Mouse (Mus musculus) small intestine, adult 2 months (tissue): ENCODE results near the gene Bsph2. TPM values are rescaled to one million over a fixed set of nuclear protein-coding genes. Genes with fewer than 3 reads are reported as not detected.

Experiments
- H3K27ac ChIP-seq: fragments of 200-500 bp; 2 replicates; pipeline ENCODE4 v1.5.1; 2012; ENCODE audit warnings: low read depth, low read length, control low read depth, inconsistent platforms; ENCODE audit not compliant: insufficient read depth
- H3K27me3 ChIP-seq: fragments of 200-500 bp; 2 replicates; pipeline ENCODE4 v1.6.1; 2012; ENCODE audit warnings: mild to moderate bottlenecking, moderate library complexity, low read length, inconsistent platforms; ENCODE audit not compliant: control insufficient read depth, insufficient read depth
- H3K36me3 ChIP-seq: fragments of 200-500 bp; 2 replicates; pipeline ENCODE4 v1.6.1; 2012; ENCODE audit warnings: mild to moderate bottlenecking, low read length, control low read depth, inconsistent platforms; ENCODE audit not compliant: control insufficient read depth, insufficient read depth
- H3K4me1 ChIP-seq: fragments of 200-500 bp; 2 replicates; pipeline ENCODE4 v1.6.1; 2012; ENCODE audit warnings: low read length, inconsistent platforms, mixed read lengths; ENCODE audit not compliant: control insufficient read depth, insufficient read depth, insufficient read length
- H3K4me3 ChIP-seq: fragments of 200-500 bp; 2 replicates; pipeline ENCODE4 v1.5.1; 2012; ENCODE audit warnings: low read depth, mild to moderate bottlenecking, control low read depth, inconsistent platforms, low read length, moderate library complexity
- CTCF ChIP-seq: fragments of 200-500 bp; IDR thresholded peaks from 2 replicates; pipeline ENCODE4 v1.5.1; 2012; ENCODE audit warnings: low read depth, mild to moderate bottlenecking, control low read depth, inconsistent platforms, low read length, moderate library complexity, mixed read lengths; ENCODE audit not compliant: insufficient replicate concordance, insufficient read length; ENCODE audit errors: extremely low read depth
- POLR2A ChIP-seq: fragments of 200-500 bp; IDR thresholded peaks from 2 replicates; pipeline ENCODE4 v1.6.1; 2012; ENCODE audit warnings: low read depth, mild to moderate bottlenecking, control low read depth, inconsistent platforms, low read length, moderate library complexity
- WGBS: fragments of 180-500 bp; shearing (Covaris S2); methylation state at CpG from one replicate; pipeline ENCODE4 v1.1.7; 2018; 5-methylcytosine and 5-hydroxymethylcytosine counted together
- polyA plus RNA-seq: library from polyadenylated mRNA; depleted of rRNA; stranded (reverse); fragments of >200 nt; gene quantifications from 2 replicates; pipeline ENCODE4 v1.2.3, GENCODE M21; 2012; rRNA removed

Gene Bsph2
- not detected in 2 replicates for polyA plus RNA-seq

GRCm38 (mm10) chr7:13570967-13571366 is at the start of gene Bsph2:
Gene Bsph2 (minus strand): TSS chr7:13571067.
- TF ChIP-seq POLR2A, result no peak
- TF ChIP-seq CTCF, result no peak

GRCm38 (mm10) chr7:13511539-13511938 is 59.3 kb downstream of the Bsph2 start:
- H3K4me1 ChIP-seq, result no peaks in the 10 kb centered on the region
- no peak overlapping the region for H3K27ac ChIP-seq
- no peaks in the 10 kb centered on the region for H3K36me3 ChIP-seq
- TF ChIP-seq CTCF (no peak), POLR2A (no peak)
- no peaks in the 10 kb centered on the region for H3K27me3 ChIP-seq
- WGBS, result 27% methylated on average over 1 of the region's 1 CpGs
- no peak overlapping the region for H3K4me3 ChIP-seq

More at GRCm38 (mm10) chr7:13570967-13571366, at the start of gene Bsph2:
- Histone ChIP-seq H3K4me3 (no peak within 1 kb of the TSS), H3K36me3 (no peaks in the 10 kb centered on the region), H3K27me3 (no peaks in the 10 kb centered on the region), H3K4me1 (no peaks in the 10 kb centered on the region), H3K27ac (no peak within 1 kb of the TSS)

Other genes starting within 250 kb of the Bsph2 start
- gene Pla2g4c, start 246.4 kb downstream of the Bsph2 start, polyA plus RNA-seq, result 0.61 and 4.5 TPM in 2 replicates
- gene Cabp5, start 172.9 kb downstream of the Bsph2 start, polyA plus RNA-seq, result not detected in 2 replicates
- gene Bsph1, start 120.2 kb downstream of the Bsph2 start, polyA plus RNA-seq, result not detected in 2 replicates
- not detected in 2 replicates for gene Sult2a5, start 52.9 kb upstream of the Bsph2 start, polyA plus RNA-seq
- gene Sult2a2, start 162.4 kb upstream of the Bsph2 start, polyA plus RNA-seq, result not detected in 2 replicates